Mouse (Mus musculus) liver, embryonic 15.5 days (tissue): Measurements from ENCODE around the gene Spef2. TPM values are rescaled to one million over a fixed set of nuclear protein-coding genes. Genes with fewer than 3 reads are reported as not detected.

Experiments
- ATAC-seq: fragments of 200-750 bp; cut with Nextera tagmentation; 2 replicates; pipeline ENCODE4 v1.8.0; 2017; ENCODE audit warnings: moderate number of reproducible peaks, mild to moderate bottlenecking, moderate library complexity; ENCODE audit not compliant: insufficient read depth
- H3K27ac ChIP-seq: fragments of 300-500 bp; sonication (generic); replicated peaks from 2 replicates; pipeline ENCODE4 v1.5.1; 2015; ENCODE audit warnings: mild to moderate bottlenecking, inconsistent platforms
- H3K27me3 ChIP-seq: fragments of 300-500 bp; sonication (generic); 2 replicates; pipeline ENCODE4 v1.6.1; 2015; ENCODE audit warnings: mild to moderate bottlenecking, inconsistent platforms
- H3K36me3 ChIP-seq: fragments of 300-500 bp; sonication (generic); replicated peaks from 2 replicates; pipeline ENCODE4 v1.6.1; 2015; ENCODE audit warnings: moderate library complexity, mild to moderate bottlenecking, inconsistent platforms
- H3K4me1 ChIP-seq: fragments of 300-500 bp; sonication (generic); replicated peaks from 2 replicates; pipeline ENCODE4 v1.6.1; 2015; ENCODE audit warnings: inconsistent platforms
- H3K4me2 ChIP-seq: fragments of 300-500 bp; sonication (generic); 2 replicates; pipeline ENCODE4 v1.6.1; 2015; ENCODE audit warnings: moderate library complexity, mild to moderate bottlenecking, inconsistent platforms
- H3K4me3 ChIP-seq: fragments of 300-500 bp; sonication (generic); replicated peaks from 2 replicates; pipeline ENCODE4 v1.5.1; 2015; ENCODE audit warnings: mild to moderate bottlenecking, inconsistent platforms
- H3K9ac ChIP-seq: fragments of 300-500 bp; sonication (generic); 2 replicates; pipeline ENCODE4 v1.6.1; 2015; ENCODE audit warnings: moderate library complexity, mild to moderate bottlenecking, inconsistent platforms
- H3K9me3 ChIP-seq: fragments of 300-500 bp; sonication (generic); replicated peaks from 2 replicates; pipeline ENCODE4 v1.6.1; 2016; ENCODE audit warnings: inconsistent platforms
- WGBS: fragments of 180-500 bp; shearing (Covaris S2); methylation state at CpG from one replicate; pipeline ENCODE4 v1.1.7; 2015; ENCODE audit warnings: mixed read lengths; ENCODE audit not compliant: insufficient replicate concordance; 5-methylcytosine and 5-hydroxymethylcytosine counted together
- polyA plus RNA-seq: library from polyadenylated mRNA; unstranded; fragments of >200 nt; fragmentation: Nextera tagmentation; extraction: Ambion mirVana; gene quantifications from 2 replicates; pipeline ENCODE4 v1.2.1, GENCODE M21; 2015

Gene Spef2
- polyA plus RNA-seq, 1 experiment from 2014 or later = 0.12 TPM

GRCm38 (mm10) chr15:9714574-9715458 lies 33.9 kb downstream of the Spef2 start:
- ATAC-seq = no peak
- 12% methylated on average over 7 of the region's 7 CpGs for WGBS

GRCm38 (mm10) chr15:9713707-9714106 lies 35.0 kb downstream of the Spef2 start:
- H3K27me3 ChIP-seq = no peaks in the 10 kb centered on the region
- no peaks in the 10 kb centered on the region for H3K4me1 ChIP-seq
- 43% methylated on average over 3 of the region's 3 CpGs for WGBS
- H3K4me3 ChIP-seq = no peak overlapping the region
- no peak for ATAC-seq
- no peaks in the 10 kb centered on the region for H3K36me3 ChIP-seq
- H3K9me3 ChIP-seq = no peaks in the 10 kb centered on the region
- H3K27ac ChIP-seq = no peak overlapping the region
- no peak overlapping the region for H3K4me2 ChIP-seq
- no peak overlapping the region for H3K9ac ChIP-seq

More at GRCm38 (mm10) chr15:9714574-9715458, 33.9 kb downstream of the Spef2 start:
- H3K9me3 ChIP-seq = no peaks in the 10 kb centered on the region
- H3K27ac ChIP-seq = no peak overlapping the region
- no peaks in the 10 kb centered on the region for H3K27me3 ChIP-seq
- no peak overlapping the region for H3K9ac ChIP-seq
- no peak overlapping the region for H3K4me3 ChIP-seq
- H3K36me3 ChIP-seq = no peaks in the 10 kb centered on the region
- no peaks in the 10 kb centered on the region for H3K4me1 ChIP-seq
- H3K4me2 ChIP-seq = no peak overlapping the region

- no peaks in the 10 kb centered on the region for H3K36me3 ChIP-seq
- no peak overlapping the region for H3K27ac ChIP-seq
- no peaks in the 10 kb centered on the region for H3K9me3 ChIP-seq
- no peaks in the 10 kb centered on the region for H3K27me3 ChIP-seq
- ATAC-seq = no peak
- WGBS = 25% methylated on average over 2 of the region's 2 CpGs
- H3K4me1 ChIP-seq = no peaks in the 10 kb centered on the region
- H3K4me2 ChIP-seq = no peak overlapping the region
- no peak overlapping the region for H3K4me3 ChIP-seq
- H3K9ac ChIP-seq = no peak overlapping the region
Measured at GRCm38 (mm10) chr15:9710330-9710729, 38.3 kb downstream of the Spef2 start.

GRCm38 (mm10) chr15:9705830-9706450 lies 42.7 kb downstream of the Spef2 start:
- Histone ChIP-seq H3K4me2 (no peak overlapping the region), H3K4me3 (no peak overlapping the region), H3K4me1 (no peaks in the 10 kb centered on the region), H3K36me3 (no peaks in the 10 kb centered on the region), H3K27ac (no peak overlapping the region), H3K9me3 (no peaks in the 10 kb centered on the region), H3K27me3 (no peaks in the 10 kb centered on the region), H3K9ac (no peak overlapping the region)
- WGBS = 18% methylated on average over 2 of the region's 2 CpGs
- no peak for ATAC-seq

GRCm38 (mm10) chr15:9701845-9702244 lies 46.8 kb downstream of the Spef2 start:
- Histone ChIP-seq H3K4me1 (no peaks in the 10 kb centered on the region), H3K4me3 (no peak overlapping the region), H3K4me2 (no peak overlapping the region), H3K27ac (no peak overlapping the region), H3K9ac (no peak overlapping the region), H3K9me3 (no peaks in the 10 kb centered on the region), H3K27me3 (no peaks in the 10 kb centered on the region), H3K36me3 (no peaks in the 10 kb centered on the region)
- no peak for ATAC-seq

GRCm38 (mm10) chr15:9691721-9692120 lies 56.9 kb downstream of the Spef2 start:
- H3K36me3 ChIP-seq = no peaks in the 10 kb centered on the region
- H3K9me3 ChIP-seq = no peaks in the 10 kb centered on the region
- H3K27ac ChIP-seq = no peak overlapping the region
- no peak overlapping the region for H3K9ac ChIP-seq
- no peak overlapping the region for H3K4me2 ChIP-seq
- H3K4me1 ChIP-seq = no peaks in the 10 kb centered on the region
- ATAC-seq = no peak
- no peak overlapping the region for H3K4me3 ChIP-seq
- no peaks in the 10 kb centered on the region for H3K27me3 ChIP-seq

- Histone ChIP-seq H3K27ac (no peak overlapping the region), H3K4me1 (no peaks in the 10 kb centered on the region), H3K9ac (no peak overlapping the region), H3K36me3 (no peaks in the 10 kb centered on the region), H3K27me3 (no peaks in the 10 kb centered on the region), H3K9me3 (no peaks in the 10 kb centered on the region), H3K4me2 (no peak overlapping the region), H3K4me3 (no peak overlapping the region)
- ATAC-seq = no peak
- 66% methylated on average over 5 of the region's 5 CpGs for WGBS
Measured at GRCm38 (mm10) chr15:9690845-9691244, 57.8 kb downstream of the Spef2 start.

- no peak overlapping the region for H3K9ac ChIP-seq
- H3K9me3 ChIP-seq = no peaks in the 10 kb centered on the region
- ATAC-seq = no peak
- H3K4me1 ChIP-seq = no peaks in the 10 kb centered on the region
- 30% methylated on average over 1 of the region's 1 CpGs for WGBS
- H3K27me3 ChIP-seq = no peaks in the 10 kb centered on the region
- no peak overlapping the region for H3K4me2 ChIP-seq
- H3K27ac ChIP-seq = no peak overlapping the region
- H3K4me3 ChIP-seq = no peak overlapping the region
- no peaks in the 10 kb centered on the region for H3K36me3 ChIP-seq
Measured at GRCm38 (mm10) chr15:9690436-9690835, 58.2 kb downstream of the Spef2 start.

- WGBS = 32% methylated on average over 4 of the region's 4 CpGs
- Histone ChIP-seq H3K4me3 (no peak overlapping the region), H3K27me3 (no peaks in the 10 kb centered on the region), H3K9ac (no peak overlapping the region), H3K4me2 (no peak overlapping the region), H3K4me1 (no peaks in the 10 kb centered on the region), H3K36me3 (no peaks in the 10 kb centered on the region), H3K9me3 (no peaks in the 10 kb centered on the region), H3K27ac (no peak overlapping the region)
- no peak for ATAC-seq
Measured at GRCm38 (mm10) chr15:9683485-9683884, 65.2 kb downstream of the Spef2 start.

- H3K27ac ChIP-seq = no peak overlapping the region
- H3K27me3 ChIP-seq = no peaks in the 10 kb centered on the region
- 56% methylated on average over 9 of the region's 9 CpGs for WGBS
- no peaks in the 10 kb centered on the region for H3K36me3 ChIP-seq
- H3K4me2 ChIP-seq = no peak overlapping the region
- no peaks in the 10 kb centered on the region for H3K4me1 ChIP-seq
- H3K9ac ChIP-seq = no peak overlapping the region
- ATAC-seq = no peak
- no peaks in the 10 kb centered on the region for H3K9me3 ChIP-seq
- no peak overlapping the region for H3K4me3 ChIP-seq
Measured at GRCm38 (mm10) chr15:9677343-9678036, 71.2 kb downstream of the Spef2 start.

GRCm38 (mm10) chr15:9668575-9668974 lies 80.1 kb downstream of the Spef2 start:
- no peaks in the 10 kb centered on the region for H3K9me3 ChIP-seq
- H3K27me3 ChIP-seq = no peaks in the 10 kb centered on the region
- no peak overlapping the region for H3K9ac ChIP-seq
- H3K4me3 ChIP-seq = no peak overlapping the region
- no peak overlapping the region for H3K4me2 ChIP-seq
- WGBS = 66% methylated on average over 4 of the region's 4 CpGs
- H3K4me1 ChIP-seq = no peaks in the 10 kb centered on the region
- ATAC-seq = no peak
- H3K36me3 ChIP-seq = no peaks in the 10 kb centered on the region
- H3K27ac ChIP-seq = no peak overlapping the region
